Mouse (Mus musculus) spleen, adult 2 months (tissue): ENCODE data around the gene Zfp708.

Experiments used
- CTCF ChIP-seq: fragments of 200-500 bp; IDR thresholded peaks from 2 replicates; pipeline ENCODE4 v1.5.1; 2011; ENCODE audit warnings: mild to moderate bottlenecking, inconsistent platforms; ENCODE audit not compliant: insufficient read depth, insufficient read length, insufficient replicate concordance; ENCODE audit errors: extremely low read depth
- POLR2A ChIP-seq: fragments of 200-500 bp; IDR thresholded peaks from 2 replicates; pipeline ENCODE4 v1.6.1; 2011; ENCODE audit warnings: low read depth, low read length, inconsistent platforms

DNA sequence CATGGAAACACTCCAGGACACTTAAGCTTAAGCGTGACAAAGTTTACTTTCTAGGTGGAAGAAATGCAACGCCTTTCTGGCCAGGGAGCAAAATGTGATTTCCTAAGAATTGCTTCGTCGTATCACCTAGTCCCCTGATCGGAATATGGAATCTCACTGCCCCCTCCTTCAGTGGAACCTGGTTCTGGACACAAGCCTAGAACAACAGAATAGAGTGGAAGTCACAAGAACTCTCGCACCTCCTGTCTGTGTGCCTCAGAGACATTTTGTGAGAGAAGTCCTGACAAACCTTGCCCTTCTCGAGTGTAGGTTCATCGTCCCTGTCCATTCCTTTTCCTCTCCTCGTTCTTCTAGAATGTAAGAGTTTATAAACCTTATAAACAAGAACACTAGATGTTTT lies 9.9 kb upstream of the Zfp708 start:
- TF ChIP-seq CTCF: no peak
- no peak for TF ChIP-seq POLR2A
